Mouse (Mus musculus) cerebral cortex, adult 2 months (tissue): ENCODE data around the gene Sdad1.

ENCODE experiments used
- WGBS: fragments of 180-500 bp; shearing (Covaris S2); methylation state at CpG from one replicate; pipeline ENCODE4 v1.1.7; 2018; 5-methylcytosine and 5-hydroxymethylcytosine counted together

Sdad1 gene

DNA sequence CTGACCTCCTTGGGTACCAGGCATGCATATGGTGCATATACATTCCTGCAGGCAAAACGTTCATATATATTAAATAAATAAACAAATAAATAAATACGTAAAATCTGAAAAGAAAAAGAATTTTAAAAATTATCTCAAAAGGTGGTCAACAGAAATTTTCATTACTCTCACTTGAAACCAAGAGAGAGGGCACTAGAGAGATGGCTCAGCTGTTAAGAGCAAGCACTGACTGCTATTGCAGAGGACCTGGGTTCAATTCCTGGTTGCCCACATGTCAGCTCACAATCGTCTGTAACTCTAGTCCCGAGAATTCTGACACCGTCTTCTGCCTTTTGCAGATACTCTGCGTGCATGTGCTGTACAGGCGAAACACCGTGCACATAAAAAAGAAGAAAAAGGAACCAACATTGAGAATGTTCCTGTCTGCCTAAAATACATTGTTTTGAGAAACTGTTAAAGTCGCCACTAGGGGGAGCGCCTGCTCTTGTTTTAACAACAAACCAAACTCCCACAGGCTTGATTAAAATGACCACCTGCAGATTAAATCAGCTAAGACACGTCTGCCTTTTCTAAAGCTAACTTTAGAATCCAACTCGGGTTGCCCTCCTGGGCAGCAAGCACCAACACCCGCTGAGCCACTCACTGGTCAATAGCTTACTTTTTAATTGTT is 1.9 kb upstream of the Sdad1 start:
- WGBS = 11% methylated on average over 13 of the region's 13 CpGs

DNA sequence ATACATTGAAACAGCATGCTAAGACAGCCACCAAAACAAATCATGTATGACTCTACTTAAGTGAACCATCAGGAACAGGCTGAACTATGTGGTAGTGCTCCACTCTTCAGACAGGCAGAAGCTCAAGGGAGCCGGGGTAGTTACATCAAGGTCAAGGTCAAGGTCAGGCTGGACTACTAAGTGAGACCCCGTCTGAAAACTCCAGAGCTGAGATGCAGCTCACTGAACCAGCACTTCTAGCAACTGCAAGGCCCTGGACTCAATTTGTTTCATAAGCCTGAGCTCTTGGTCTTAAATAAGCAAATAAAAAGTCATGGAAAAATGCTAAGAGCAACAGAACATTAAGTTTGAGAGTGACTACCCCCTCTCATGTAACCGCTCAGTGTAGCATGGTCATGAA is 6.0 kb downstream of the Sdad1 start:
- 90% methylated on average over 3 of the region's 3 CpGs for WGBS

DNA sequence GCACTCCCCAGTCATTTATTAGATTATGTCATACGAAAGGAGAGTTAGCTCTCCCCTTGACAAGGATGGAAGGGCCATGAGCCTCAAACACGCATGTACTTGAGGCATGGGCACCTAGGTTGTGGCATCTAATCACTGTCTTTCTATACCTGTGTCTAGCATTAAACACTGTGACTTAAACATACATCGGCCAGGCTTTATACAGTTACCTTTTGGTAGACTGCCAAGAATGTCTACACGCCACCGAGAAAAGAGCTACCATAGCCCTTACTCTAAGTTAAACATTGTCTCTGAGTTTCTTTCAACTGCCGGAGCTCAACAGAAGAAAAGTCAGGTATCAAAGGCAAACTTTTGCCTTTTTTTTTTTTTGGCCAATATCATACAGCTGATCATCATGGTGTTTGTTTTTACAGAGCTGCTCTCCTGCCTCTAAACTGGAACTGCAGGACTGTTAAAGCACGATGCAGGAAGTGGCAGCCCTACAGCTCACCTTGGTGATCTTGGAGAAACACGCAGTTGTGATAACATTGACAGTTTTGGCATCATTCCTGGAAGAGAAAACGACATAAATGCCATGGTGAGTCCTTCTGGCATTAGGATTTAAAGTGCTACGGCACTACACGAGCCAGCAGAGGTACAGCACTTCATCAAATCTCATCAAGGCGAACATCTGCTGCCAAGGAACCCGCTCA is 8.0 kb downstream of the Sdad1 start:
- WGBS = 73% methylated on average over 13 of the region's 13 CpGs

DNA sequence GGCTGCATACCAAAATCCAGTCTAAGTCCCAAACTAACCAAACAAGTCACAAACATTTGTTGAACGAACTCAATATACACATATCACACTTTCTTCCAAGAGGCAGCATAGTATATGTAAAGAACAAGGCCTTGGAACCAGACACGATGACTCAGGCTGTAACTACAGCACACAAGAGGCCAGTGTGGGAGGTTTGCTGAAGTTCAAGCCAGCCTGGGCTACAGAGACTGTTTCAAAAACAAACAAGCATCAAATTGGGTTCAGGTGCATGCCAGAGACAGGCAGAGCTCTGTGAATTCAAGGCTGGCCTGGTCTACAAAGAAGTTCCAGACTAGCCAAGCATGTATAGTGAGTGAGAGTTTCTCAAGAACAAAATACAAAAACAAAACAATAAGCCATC is 15.8 kb downstream of the Sdad1 start:
- WGBS = 69% methylated on average over 2 of the region's 2 CpGs

DNA sequence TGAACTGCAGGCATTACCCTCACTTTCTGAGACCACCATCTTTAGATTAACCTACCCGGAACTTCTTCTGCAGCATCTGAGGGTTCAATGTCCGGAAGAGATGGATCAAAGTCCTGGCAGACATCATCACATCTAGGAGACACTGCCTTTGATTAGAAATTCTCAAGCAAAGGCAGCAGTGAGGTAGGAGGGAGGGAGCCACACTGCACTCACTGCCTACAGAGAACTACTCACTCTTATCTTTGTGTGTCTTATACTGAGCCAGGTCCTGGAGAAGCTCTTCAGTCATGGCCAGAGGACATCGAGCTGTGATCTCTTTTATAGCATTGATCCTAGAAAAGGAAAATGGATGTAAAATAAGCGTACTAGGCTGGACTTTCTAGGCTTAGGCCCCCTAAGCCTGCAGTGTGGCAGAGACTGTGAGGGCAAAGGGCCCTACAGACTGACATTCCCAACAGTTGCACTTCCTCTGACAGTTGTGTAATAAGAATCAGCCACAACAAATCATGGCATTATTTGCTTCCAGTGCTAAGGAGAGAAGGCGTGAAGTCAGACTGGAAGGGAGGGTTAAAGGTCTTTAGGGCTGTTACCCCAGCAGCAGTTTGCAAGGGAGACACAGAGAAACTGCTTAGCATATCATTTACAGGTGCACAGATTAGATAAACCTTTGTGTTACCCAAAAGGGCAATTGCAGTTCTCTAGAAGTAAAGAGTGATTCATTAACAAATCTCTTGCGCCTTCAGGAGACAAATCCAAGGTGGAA is 18.4 kb downstream of the Sdad1 start:
- 96% methylated on average over 6 of the region's 6 CpGs for WGBS

DNA sequence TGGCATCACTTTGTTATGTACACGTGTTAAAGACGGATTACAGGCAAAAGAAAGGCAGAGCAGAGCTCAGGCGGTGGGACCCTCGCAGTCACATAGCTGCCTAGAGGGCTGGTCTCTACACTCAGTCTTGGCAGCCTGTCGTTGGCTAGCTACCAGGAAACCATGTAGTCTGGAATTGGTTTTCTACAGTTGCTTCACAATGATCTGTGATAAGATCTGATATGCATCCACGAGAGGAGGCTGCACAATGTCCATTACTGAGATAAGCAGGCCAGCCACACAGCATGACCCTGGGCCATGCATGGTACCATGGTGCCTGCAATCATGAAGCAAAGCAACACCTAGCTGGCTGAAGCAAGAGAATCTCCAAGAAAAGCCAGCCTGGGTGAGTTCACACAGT is 22.4 kb downstream of the Sdad1 start:
- WGBS = 88% methylated on average over 6 of the region's 6 CpGs

DNA sequence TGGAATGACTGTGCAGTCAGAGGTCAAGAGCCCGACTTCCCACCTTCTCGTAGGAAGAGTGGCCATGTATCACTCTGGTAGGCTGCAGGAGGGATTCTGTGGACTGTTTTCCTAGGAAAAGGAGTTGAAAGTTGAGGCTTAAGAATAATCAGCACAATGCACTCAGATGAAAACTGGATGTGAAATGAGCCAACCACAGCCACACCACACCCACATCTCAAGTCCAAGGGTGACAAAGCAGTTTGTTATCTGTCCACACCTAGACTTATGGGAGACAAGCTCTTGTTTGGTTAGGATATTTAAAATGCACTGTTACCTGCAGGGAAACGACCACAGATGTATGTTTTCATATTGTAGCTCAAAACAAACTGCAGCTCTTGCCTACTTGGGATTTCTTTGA is 27.2 kb downstream of the Sdad1 start:
- WGBS = 77% methylated on average over 3 of the region's 3 CpGs

DNA sequence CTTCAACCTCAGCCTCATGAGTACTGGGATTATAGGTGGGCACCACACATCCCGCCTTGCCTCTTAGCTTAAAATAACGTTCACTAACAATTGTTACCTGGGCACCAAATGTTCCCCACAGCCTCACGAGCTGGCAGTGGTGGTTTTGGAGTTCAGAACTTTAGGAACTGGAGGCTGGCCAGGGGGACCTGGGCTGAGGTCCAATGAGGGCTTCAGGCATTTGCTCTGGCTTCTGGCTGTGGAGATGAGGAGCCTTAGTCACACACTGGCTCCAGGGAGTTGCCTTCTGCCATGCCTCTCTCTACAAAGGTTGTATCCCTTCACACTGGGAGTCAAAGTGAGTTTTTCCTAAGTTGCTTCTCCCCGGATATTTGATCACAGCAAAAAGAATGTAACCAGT is 27.7 kb downstream of the Sdad1 start:
- WGBS = 63% methylated on average over 4 of the region's 4 CpGs

DNA sequence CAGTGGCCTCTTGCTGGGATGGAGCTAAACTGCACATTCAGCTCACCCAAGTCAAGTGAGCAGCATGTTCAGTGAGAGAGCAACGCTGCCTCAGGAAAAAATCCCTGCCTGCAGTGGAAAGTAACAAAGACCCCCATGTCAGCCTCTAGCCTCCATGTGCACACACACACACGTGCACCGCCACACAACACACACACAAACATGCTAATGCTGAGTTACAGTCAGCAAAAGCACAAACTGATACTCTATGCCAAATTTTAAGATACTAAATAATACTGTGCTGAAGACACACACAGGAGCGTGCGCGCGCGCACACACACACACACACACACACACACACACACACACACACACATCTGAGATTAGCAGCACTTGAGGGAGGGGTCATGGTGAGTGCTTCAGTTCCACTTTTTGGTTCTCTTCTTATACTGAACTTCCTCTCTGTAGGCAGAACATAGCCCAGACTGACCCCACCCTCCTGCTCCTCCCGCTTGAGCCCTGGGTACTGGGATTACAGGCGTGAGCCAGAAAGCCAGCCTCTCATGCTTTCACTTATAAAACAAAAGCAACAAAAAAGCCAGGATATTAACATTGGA is 31.2 kb downstream of the Sdad1 start:
- 82% methylated on average over 10 of the region's 10 CpGs for WGBS

DNA sequence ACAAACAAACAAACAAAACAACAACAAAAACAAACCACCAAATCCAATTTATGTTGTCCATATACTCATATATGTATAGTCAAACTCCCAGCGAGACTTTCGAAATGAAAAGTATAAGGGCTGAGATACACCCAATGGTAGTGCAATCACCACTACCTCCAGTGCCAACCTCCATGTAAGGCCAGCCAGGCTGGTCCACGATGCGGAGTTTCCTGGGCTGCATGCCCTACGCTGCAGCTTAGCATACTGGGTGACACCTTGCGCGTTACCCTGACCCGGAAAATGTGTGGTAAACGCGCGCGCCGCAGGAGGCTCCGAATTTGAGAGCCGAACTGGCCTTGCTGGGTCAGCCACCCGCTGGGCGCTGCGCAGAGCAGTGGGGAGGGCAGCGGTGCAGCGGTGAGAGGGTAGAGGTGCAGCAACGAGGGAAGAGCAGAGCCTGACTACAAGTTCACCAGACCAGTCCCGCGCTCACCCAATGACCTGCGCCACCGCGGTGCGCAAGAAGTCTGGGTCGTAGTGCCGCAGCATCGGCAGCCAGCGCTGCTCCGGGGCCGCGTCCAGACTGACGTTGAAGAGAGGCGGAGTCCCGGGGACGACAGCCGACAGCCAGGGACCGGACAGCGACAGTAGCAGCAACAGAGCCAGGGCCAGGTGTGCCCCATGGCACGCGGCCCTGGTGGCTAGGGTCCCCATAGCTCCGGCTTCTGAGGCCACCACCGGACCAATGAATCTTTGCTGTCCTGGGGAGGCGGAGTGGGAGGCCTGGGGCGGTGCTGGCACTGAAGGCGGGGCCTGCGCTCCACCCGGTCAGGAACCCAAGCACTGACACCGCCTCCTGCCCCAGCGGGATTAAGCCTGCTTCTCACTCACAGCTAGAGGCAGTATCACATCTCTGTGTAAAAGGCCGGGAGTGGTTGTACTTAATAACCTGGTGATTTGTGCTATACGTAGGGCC is 32.6 kb downstream of the Sdad1 start, which contains the start of gene Naaa:
Gene Naaa, minus strand, starts transcription at position 734 of the 958 bp plus-strand sequence.
- WGBS = 3% methylated on average over 54 of the region's 54 CpGs

DNA sequence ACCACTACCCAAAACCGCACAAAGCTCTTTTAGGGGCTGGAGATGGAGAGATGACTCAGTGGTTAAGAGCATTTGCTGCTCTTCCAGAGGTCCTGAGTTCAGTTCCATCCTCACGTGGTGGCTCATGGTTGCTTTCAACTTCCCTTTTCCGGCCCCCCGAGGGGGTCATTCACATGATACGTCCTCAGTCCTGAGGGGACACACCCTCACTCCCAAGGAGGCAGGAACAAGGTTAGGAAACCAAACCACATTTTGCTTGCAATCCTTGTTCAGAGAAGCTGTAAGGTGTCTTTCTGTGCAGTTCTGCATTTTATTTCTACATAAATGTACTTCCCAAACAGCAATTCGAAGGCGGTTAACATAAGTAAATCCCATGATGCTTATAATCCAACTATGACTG is 39.8 kb downstream of the Sdad1 start:
- WGBS = 91% methylated on average over 7 of the region's 7 CpGs

DNA sequence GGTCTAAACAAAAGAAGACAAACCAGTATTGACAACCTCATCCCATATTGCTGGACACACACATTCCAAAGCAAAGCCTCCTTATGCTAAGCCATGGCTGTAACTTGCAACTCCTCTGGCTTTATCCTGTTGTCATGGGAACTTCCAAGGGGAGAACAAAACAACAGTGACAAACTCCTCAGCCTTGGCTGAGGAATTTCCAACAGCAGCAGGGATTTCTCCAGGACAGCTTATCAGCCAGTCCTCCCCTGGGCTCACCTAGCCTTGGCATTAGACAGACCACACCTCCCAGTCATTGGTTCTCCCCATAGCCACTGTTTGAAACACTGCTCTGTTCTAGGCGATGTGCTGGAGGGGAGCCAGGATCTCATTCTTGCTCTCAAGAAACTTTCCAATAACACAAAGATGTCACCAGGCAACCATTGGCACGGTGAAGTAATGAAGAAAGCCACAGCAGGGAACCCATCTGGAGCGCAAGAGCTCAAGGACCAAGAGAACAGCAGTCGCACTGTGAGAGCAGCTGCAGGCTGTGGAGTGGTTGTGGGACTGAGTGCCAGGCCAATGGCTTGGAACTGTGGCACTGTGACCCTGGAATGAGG is 46.4 kb downstream of the Sdad1 start:
- 31% methylated on average over 4 of the region's 4 CpGs for WGBS

DNA sequence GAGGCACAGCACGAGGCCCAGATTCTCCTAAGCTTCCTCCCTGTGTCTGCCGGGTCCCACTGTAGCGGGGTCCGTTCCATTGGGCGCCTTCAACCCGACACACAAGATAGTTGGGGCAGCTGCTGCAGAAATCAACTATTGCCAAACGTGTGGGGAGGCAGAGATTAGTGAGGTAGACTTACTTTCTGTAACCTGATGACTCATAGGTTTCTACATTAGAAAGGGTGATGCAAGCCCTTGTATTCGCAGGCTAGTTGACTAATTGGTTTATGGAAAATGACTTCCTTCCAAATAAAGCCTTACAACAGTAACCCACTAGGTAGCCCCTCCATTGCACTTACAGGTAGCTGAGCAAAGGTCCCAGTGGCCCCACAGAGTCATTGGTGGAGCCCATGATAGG is 47.6 kb downstream of the Sdad1 start:
- 93% methylated on average over 8 of the region's 8 CpGs for WGBS

DNA sequence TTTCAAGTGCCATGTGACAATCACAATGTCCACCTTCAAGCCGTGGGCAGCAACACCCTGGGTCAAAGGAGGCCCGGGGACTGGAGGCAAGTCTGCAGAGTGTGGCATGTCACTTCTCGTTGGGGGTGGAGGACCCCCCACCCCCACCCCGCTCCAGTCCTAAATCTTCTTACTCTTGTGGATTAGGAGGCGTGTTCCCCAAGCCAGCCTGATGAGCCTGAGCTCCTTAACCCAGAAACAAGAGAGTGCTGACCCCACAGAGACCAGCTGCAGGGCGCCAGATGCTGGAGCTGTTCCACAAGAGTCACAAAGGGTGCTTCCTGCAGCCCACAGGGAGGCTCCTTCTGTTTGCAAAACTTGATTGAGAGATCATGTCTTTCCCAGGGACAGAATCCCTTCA is 54.1 kb downstream of the Sdad1 start, which contains the start of gene Ppef2:
Gene Ppef2, minus strand, starts transcription at position 61 of the 400 bp plus-strand sequence.
- 45% methylated on average over 6 of the region's 6 CpGs for WGBS

DNA sequence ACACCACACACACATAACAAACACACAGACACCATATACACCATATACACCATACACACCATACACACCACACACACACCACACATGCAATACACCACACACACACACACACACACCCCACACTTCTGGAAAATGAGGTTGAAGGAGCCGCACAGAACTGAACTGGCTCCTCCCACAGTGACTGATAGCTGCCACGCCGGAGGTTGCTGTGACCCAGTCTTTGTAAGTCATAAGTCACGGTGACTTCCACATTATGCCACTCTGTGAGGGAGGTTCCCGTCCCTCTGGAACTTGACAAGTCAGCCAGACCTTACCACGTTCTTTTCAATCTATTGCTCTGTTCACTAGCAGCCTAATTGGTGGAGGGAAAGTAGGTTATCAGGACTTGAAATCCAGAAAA is 55.8 kb downstream of the Sdad1 start:
- 80% methylated on average over 6 of the region's 6 CpGs for WGBS

DNA sequence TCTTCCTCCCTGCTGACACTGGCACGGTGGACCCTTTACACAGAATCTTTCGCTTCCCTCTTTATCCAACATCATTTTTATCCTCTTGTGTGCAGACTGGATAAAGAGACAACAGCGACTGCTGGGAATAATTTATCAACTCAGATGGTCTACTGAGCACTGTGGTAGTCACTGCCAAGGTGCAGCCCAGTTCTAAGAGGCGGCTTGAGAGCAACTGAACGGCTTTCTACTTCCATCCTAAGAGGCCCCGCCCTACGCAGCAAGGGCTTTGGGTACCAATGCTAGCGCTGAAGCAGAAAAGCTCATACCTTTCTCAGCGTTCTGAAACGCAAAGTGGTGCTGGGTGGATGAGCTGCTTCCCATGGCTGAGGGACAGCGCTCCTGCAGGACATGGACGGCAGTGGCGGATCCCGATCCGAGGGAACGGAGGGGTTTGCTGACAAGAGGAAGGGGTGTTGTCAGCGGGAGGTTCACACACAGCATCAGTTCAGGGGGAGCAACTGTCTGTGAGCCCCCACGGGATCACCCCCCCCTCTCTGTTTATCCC is 57.4 kb downstream of the Sdad1 start:
- WGBS = 16% methylated on average over 18 of the region's 18 CpGs

DNA sequence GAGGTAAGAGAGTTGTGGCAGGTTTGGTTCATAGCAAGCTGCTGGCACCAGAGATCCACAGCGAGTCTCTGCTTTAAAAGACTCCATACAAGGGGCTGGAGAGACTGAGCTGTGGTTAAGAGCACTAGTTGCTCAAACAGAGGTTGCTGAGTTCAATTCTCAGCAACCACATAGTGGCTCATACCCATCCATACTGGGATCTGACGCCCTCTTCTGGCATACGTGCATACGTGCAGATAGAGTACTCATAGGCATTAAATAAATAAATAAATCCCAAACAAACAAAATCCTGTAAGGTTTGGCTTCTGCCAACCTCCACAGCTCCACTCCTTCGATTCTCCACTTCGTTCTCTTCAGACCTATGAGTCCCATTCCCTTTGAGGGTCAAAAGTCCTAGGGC is 58.2 kb downstream of the Sdad1 start:
- 91% methylated on average over 6 of the region's 6 CpGs for WGBS

DNA sequence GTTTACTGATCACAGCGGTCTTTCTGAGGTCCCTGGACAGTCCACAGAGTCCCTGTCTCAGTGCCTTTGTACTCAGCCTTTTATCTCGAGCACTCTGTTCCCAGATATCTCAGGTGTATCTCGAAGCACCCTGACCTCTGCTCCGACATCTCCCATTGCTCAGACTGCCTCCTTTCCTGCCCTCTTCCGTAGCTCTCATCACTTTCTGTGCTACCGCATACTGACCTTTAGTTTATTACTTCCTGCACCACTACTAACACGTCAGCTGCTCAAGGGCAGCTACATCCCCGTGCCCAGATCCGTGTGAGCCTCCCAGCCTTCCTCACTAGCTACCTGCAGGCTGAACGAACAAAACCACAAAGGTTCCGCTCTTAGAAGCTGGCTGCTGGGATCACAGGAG is 61.7 kb downstream of the Sdad1 start:
- 92% methylated on average over 11 of the region's 11 CpGs for WGBS

DNA sequence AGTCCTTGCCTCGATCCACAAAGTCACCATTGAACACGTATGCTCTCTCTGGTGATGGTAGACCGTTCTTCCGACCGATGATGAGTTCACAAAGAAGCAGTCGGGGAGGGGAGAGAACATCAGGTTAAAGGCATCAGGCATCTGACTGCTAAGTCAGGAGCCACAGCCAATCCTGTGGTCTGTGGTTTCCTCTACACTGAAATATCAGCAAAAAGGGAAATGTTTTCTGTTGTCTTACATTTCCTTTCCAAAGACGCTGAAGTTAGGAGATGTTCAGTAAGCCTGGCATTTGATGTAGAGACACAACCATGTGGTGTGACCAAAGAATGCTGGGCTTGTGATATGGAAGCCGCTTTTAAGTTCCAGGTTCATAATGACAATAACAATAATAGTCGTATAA is 64.8 kb downstream of the Sdad1 start:
- 92% methylated on average over 9 of the region's 9 CpGs for WGBS

DNA sequence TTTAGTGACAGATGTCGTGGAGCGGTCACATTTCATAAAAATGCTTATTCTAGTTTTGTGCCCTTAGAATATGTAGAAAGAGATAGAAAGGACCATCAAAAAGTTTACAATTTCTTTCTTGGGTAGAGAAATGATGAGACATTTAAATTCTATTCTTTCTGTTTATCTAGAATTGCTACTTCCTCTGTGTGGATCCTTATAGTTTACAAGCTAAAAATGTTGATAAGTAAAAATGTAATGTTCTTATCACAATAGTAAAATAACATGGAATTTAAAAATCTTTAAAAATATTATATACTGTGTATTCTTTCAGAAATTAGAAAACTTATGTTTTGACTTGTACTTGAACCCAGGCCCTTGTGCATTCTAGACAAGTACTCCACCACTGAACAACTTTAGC is 65.4 kb downstream of the Sdad1 start:
- WGBS = over 99% methylated on average over 2 of the region's 2 CpGs

DNA sequence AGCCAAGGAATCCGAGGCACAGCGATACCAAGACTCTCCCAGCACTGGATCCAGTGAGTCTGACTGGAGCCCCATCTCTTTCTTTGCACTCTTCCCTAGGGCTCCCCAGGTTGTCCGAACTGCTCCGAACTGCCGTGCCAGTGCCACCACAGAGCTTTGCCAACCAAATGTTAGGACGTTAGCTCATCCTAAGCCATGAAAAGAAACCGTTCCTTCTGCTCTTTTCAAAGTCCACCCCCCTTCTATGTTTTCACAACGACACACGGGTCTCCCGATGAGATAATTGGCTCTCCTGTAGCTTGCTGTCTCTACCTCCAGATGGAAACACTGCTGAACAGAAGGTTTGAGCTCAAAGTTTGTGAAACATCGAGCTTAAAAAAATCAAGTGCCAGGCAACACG is 69.5 kb downstream of the Sdad1 start:
- 49% methylated on average over 12 of the region's 12 CpGs for WGBS
